Mouse (Mus musculus): ENCODE data around the gene Gadd45gip1. TPM values are rescaled to one million over a fixed set of nuclear protein-coding genes. Genes with fewer than 3 reads are reported as not detected.

Gene Gadd45gip1
- polyA plus RNA-seq, 1 experiment from 2014 or later: 32.7 TPM

DNA sequence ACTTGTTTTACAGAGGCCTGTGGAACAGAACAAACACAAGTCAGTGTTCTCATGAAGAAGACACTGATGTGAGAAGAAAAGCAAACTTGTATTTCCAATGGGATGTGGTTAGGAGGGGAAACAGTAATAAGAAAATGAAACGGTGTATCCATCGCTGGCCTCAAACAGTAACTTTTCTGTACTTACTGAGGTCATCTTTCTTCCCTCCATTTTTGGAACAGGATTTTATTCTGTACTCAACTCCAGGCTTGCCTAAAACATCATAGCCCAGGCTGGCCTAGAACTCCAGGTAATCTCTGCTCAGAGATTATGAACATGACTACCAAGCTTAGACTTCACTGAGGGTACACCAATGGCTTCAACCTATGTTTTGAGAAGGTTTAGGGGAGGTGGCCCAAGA lies 8.1 kb downstream of the Gadd45gip1 start:
- WGBS: 92% methylated on average over 2 of the region's 2 CpGs
- H3K4me1 ChIP-seq (ENCODE audit: control insufficient read depth, insufficient read depth, low read length): peaks cover 9% of the 10 kb centered on the region
- no peak overlapping the region for H3K27ac ChIP-seq (replicated peaks; ENCODE audit: low read depth, low read length)
- peaks cover 72% of the 10 kb centered on the region for H3K36me3 ChIP-seq (ENCODE audit: control insufficient read depth, insufficient read depth, low read length)
- DNase-seq: no peak
- no peak for ATAC-seq (ENCODE audit: low FRiP score, low TSS enrichment)
- H3K4me2 ChIP-seq (ENCODE audit: low read length): peak overlapping the region; percentile 73
- H3K27me3 ChIP-seq (ENCODE audit: control insufficient read depth, insufficient read depth, low read length): no peaks in the 10 kb centered on the region
- H3K4me3 ChIP-seq (replicated peaks; ENCODE audit: low read depth, low read length): peak overlapping the region; percentile 87
- no peaks in the 10 kb centered on the region for H3K9me3 ChIP-seq (ENCODE audit: control insufficient read depth, low read length)
- peak overlapping the region; percentile 86; the same call in 1 of the 2 replicates for H3K9ac ChIP-seq (replicated peaks; ENCODE audit: low read length)

DNA sequence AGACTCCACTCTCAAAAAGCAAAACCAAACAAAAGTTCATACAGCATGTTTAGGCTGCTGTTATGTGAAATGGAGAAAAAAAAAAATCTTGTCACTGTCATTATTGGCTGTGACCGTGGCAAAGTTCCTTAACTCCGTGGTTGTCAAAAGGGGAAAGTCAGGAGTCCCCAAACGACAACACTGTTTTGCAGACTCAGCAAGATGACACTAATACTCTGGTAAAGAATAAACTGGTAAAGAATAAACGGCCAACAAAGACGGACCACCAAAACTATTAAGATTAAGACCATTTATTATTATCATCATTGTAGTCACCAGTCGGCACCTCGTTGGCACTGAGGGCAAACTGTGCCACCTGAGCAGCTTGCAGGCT lies 8.5 kb downstream of the Gadd45gip1 start:
- Histone ChIP-seq H3K9ac (replicated peaks; ENCODE audit: low read length) (peak overlapping the region; percentile 86), H3K36me3 (ENCODE audit: control insufficient read depth, insufficient read depth, low read length) (peaks cover 72% of the 10 kb centered on the region), H3K27ac (replicated peaks; ENCODE audit: low read depth, low read length) (peak overlapping the region; percentile 86), H3K4me3 (replicated peaks; ENCODE audit: low read depth, low read length) (peak overlapping the region; percentile 87), H3K4me1 (ENCODE audit: control insufficient read depth, insufficient read depth, low read length) (peaks cover 14% of the 10 kb centered on the region), H3K27me3 (ENCODE audit: control insufficient read depth, insufficient read depth, low read length) (no peaks in the 10 kb centered on the region), H3K9me3 (ENCODE audit: control insufficient read depth, low read length) (no peaks in the 10 kb centered on the region), H3K4me2 (ENCODE audit: low read length) (peak overlapping the region; percentile 73)
- WGBS: 3% methylated on average over 7 of the region's 7 CpGs
- DNase-seq (no peak), ATAC-seq (ENCODE audit: low FRiP score, low TSS enrichment) (no peak)

DNA sequence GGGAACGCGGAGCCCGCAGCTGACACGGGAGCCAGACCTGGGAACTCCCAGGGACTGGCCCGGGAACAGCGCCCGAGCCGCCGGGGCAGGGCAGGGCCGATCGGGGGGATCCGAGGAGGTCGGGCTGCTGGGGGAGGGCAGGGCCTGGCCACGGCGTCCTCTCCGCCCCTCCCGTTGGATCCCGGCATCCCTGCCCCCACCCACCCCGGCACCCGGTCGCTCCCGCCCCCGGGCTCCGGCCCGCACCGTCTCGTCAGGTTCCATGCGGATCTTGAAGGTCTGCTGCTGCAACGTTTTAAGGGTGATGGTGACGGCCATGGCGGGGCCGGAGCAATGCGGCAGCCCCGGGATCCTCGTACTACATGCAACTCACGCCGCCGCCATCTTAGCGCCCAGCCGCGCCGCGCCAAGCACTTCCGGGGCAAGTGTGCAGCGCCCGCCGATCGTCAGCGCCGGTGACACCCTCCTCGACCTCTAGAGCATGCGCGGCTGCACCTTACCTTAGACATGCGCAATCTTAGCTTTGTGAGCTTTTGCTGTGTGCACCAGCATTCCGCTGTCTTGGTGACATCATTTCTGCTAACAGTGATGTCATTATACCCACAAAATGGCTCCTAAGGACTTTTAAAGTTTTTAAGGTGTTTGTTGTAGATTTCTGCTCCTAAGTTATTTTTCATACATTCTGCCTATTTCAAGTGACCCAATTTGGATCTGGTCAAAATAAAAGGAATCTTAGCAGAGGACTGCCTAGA lies 9.1 kb downstream of the Gadd45gip1 start, which contains the start of gene Rad23a:
Gene Rad23a, minus strand, starts transcription at position 418 of the 752 bp plus-strand sequence.
- H3K4me1 ChIP-seq (ENCODE audit: control insufficient read depth, insufficient read depth, low read length): peaks cover 20% of the 10 kb centered on the region
- ATAC-seq (ENCODE audit: low FRiP score, low TSS enrichment): peak; percentile 94
- WGBS: under 1% methylated on average over 55 of the region's 55 CpGs

DNA sequence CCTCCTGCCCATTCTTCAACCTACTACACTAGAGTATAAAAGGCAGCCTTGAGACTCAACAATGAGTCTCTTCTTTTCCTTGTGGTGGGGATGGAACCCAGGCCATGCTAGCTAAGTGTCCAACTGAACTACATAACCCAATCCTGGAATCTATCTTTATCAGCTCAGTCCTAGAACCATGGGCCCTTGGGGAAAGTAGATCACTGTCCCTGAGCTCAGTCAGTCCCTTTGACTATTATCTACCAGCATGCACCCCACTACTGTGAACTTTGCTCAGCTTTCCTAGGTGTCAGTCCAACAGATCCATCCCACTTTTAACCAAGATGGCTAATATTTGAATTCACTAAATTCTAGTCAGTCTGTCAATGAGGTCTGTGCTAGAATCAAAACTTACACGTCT lies 10.2 kb downstream of the Gadd45gip1 start:
- 82% methylated on average over 1 of the region's 1 CpGs for WGBS
- ATAC-seq (ENCODE audit: low FRiP score, low TSS enrichment) (no peak), DNase-seq (no peak)
- H3K4me2 ChIP-seq (ENCODE audit: low read length): no peak overlapping the region
- no peaks in the 10 kb centered on the region for H3K9me3 ChIP-seq (ENCODE audit: control insufficient read depth, low read length)
- H3K9ac ChIP-seq (replicated peaks; ENCODE audit: low read length): no peak overlapping the region
- H3K27me3 ChIP-seq (ENCODE audit: control insufficient read depth, insufficient read depth, low read length): no peaks in the 10 kb centered on the region
- H3K4me3 ChIP-seq (replicated peaks; ENCODE audit: low read depth, low read length): no peak overlapping the region
- H3K4me1 ChIP-seq (ENCODE audit: control insufficient read depth, insufficient read depth, low read length): peaks cover 21% of the 10 kb centered on the region
- H3K27ac ChIP-seq (replicated peaks; ENCODE audit: low read depth, low read length): no peak overlapping the region
- peaks cover 61% of the 10 kb centered on the region for H3K36me3 ChIP-seq (ENCODE audit: control insufficient read depth, insufficient read depth, low read length)

More for the DNA sequence above, 9.1 kb downstream of the Gadd45gip1 start, which contains the start of gene Rad23a:
- DNase-seq: peak; percentile 98
- Histone ChIP-seq H3K27me3 (ENCODE audit: control insufficient read depth, insufficient read depth, low read length) (no peaks in the 10 kb centered on the region), H3K27ac (replicated peaks; ENCODE audit: low read depth, low read length) (peak within 1 kb of the TSS; percentile 86), H3K4me3 (replicated peaks; ENCODE audit: low read depth, low read length) (peak within 1 kb of the TSS; percentile 87), H3K9ac (replicated peaks; ENCODE audit: low read length) (peak within 1 kb of the TSS; percentile 86), H3K9me3 (ENCODE audit: control insufficient read depth, low read length) (no peaks in the 10 kb centered on the region), H3K4me2 (ENCODE audit: low read length) (peak within 1 kb of the TSS; percentile 73), H3K36me3 (ENCODE audit: control insufficient read depth, insufficient read depth, low read length) (peaks cover 72% of the 10 kb centered on the region)

DNA sequence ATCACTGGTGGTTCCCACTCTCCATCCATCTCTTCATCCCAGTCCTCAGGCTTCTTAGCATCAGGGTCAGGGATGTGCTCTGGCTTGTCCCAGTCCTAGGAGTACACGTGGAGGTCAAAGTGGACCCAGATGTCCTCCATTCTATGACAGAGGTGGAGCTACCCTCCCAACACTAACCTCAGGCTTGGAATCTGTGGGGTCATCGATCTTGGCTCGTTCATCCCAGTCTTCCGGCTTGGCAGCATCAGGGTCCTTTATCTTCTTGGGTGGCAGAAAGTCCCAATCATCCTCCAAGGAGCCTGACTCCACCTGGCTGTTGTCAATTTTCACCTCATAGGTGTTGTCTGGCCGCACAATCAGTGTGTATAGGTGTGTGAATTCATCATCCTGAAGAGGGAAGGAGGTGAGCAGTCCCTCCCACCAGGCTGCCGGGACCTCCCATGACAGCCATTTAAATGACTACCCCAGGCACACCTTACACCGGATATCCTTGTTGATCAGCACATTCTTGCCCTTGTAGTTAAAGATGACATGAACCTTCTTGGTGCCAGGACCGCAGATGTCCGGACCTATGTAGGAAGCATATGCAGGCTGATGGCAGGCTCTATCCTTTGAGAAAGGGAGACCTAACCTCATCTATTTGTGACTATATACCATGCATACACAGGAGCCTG lies 13.2 kb downstream of the Gadd45gip1 start:
- no peak for DNase-seq
- Histone ChIP-seq H3K9me3 (ENCODE audit: control insufficient read depth, low read length) (no peaks in the 10 kb centered on the region), H3K27me3 (ENCODE audit: control insufficient read depth, insufficient read depth, low read length) (no peaks in the 10 kb centered on the region), H3K4me2 (ENCODE audit: low read length) (peak overlapping the region; percentile 89), H3K4me1 (ENCODE audit: control insufficient read depth, insufficient read depth, low read length) (peaks cover 25% of the 10 kb centered on the region), H3K36me3 (ENCODE audit: control insufficient read depth, insufficient read depth, low read length) (peaks cover 42% of the 10 kb centered on the region), H3K9ac (replicated peaks; ENCODE audit: low read length) (peak overlapping the region; percentile 95; the same call in 1 of the 2 replicates), H3K27ac (replicated peaks; ENCODE audit: low read depth, low read length) (no peak overlapping the region), H3K4me3 (replicated peaks; ENCODE audit: low read depth, low read length) (peak overlapping the region; percentile 97)
- ATAC-seq (ENCODE audit: low FRiP score, low TSS enrichment): no peak
- 93% methylated on average over 9 of the region's 9 CpGs for WGBS

DNA sequence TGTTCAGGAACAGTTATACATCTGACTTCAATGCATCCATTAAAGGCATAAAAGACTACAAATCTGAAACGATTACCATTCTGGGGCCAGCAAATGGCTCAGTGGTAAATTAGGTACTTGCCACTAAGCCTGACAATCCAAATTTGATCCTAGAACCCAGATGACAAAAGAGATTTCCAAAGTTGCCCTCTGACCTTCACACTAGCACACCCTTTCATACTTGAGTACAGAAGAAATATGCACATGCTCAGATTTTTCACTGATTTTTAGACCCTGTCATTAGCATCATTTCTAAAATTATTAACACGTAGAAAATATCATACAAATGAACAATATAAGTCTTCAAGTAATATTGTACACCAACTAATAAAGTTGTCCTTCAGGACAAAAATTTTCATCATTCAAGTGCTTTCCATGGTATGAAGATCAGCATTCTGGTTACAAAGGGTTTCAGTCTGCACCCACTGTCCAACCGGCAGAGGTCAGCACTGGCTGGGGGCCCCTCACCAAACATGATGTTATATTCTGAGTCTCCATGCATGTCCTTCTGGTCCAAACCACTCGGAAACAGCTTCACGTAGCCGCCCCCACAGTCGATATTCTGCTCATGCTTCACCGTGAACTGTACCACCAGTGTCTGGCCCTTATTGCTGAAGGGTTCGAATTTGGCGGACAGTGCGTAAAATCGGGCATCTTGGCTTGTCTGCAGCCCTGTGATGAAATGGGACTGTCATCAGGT lies 14.2 kb downstream of the Gadd45gip1 start:
- Histone ChIP-seq H3K9ac (replicated peaks; ENCODE audit: low read length) (peak overlapping the region; percentile 95), H3K27ac (replicated peaks; ENCODE audit: low read depth, low read length) (peak overlapping the region; percentile 66), H3K4me3 (replicated peaks; ENCODE audit: low read depth, low read length) (peak overlapping the region; percentile 97), H3K27me3 (ENCODE audit: control insufficient read depth, insufficient read depth, low read length) (no peaks in the 10 kb centered on the region), H3K9me3 (ENCODE audit: control insufficient read depth, low read length) (no peaks in the 10 kb centered on the region), H3K4me1 (ENCODE audit: control insufficient read depth, insufficient read depth, low read length) (peaks cover 22% of the 10 kb centered on the region), H3K4me2 (ENCODE audit: low read length) (peak overlapping the region; percentile 89), H3K36me3 (ENCODE audit: control insufficient read depth, insufficient read depth, low read length) (peaks cover 42% of the 10 kb centered on the region)
- no peak for ATAC-seq (ENCODE audit: low FRiP score, low TSS enrichment)
- 16% methylated on average over 12 of the region's 12 CpGs for WGBS
- DNase-seq: peak; percentile 64

DNA sequence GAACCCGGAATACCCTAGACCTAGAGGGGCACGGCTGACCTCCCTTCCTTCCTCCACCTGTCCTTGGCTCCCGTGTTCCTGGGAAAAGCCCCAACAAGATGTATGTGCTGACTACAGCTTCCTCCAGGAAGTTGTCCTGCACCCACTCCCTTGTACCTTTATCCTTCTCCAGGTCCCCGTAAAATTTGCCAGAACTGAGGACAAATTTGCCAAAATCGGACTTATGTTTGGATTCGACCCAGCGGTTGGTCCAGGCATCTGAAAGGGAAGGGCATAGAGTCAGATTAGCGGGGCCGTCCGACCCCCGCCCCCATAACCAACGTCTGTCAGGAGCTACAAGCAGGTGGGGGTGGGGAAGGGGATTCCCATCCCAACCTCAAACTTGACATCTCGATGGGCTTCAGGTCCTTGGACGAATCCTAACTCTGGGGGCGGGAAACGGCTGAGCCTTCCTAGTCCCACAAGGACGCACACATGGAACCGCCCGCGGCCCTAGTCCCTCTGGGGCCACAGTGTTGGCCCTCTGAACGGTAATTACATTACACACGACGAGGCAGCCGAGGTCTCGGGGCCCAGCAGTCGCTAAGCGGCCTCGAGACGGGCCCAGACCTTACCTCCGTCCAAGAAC lies 14.9 kb downstream of the Gadd45gip1 start:
- peak; percentile 36; the same call in 1 of the 2 replicates for ATAC-seq (ENCODE audit: low FRiP score, low TSS enrichment)
- peak overlapping the region; percentile 88 for H3K27ac ChIP-seq (replicated peaks; ENCODE audit: low read depth, low read length)
- H3K27me3 ChIP-seq (ENCODE audit: control insufficient read depth, insufficient read depth, low read length): no peaks in the 10 kb centered on the region
- DNase-seq: no peak
- no peaks in the 10 kb centered on the region for H3K9me3 ChIP-seq (ENCODE audit: control insufficient read depth, low read length)
- under 1% methylated on average over 30 of the region's 30 CpGs for WGBS
- H3K4me2 ChIP-seq (ENCODE audit: low read length): peak overlapping the region; percentile 89
- peak overlapping the region; percentile 97 for H3K4me3 ChIP-seq (replicated peaks; ENCODE audit: low read depth, low read length)
- H3K36me3 ChIP-seq (ENCODE audit: control insufficient read depth, insufficient read depth, low read length): peaks cover 42% of the 10 kb centered on the region
- H3K9ac ChIP-seq (replicated peaks; ENCODE audit: low read length): peak overlapping the region; percentile 95
- H3K4me1 ChIP-seq (ENCODE audit: control insufficient read depth, insufficient read depth, low read length): peaks cover 22% of the 10 kb centered on the region

Data from midbrain, embryonic 14.5 days (tissue).